Comparison of ENCODE assay signal across 16 mouse cellular contexts in genomic region chr8:61713195-61713990, GRCm38 (mm10).
DNase-seq lines count a peak whose midpoint lies in the region; ATAC-seq and TF ChIP-seq lines count a peak whose summit lies in the region.
"Had no signal": no experiment of that assay in that cellular context is flagged by ENCODE, and none has a peak within 500 bp of the region (broad histone marks: within the 10 kb centered on the region; RNA-seq: fewer than 3 reads in every experiment).

No protein-coding gene starts in this region.

- no peak for DNase-seq in heart, postnatal 36 days
- DNase-seq in liver, postnatal 0 days: no peak
- peak; percentile 91 for DNase-seq in R1 (ENCODE audit: low read depth, low spot score)
- peak; percentile 23 for DNase-seq in lung, postnatal 36 days
- no peak for DNase-seq in thymus, postnatal 10 days (ENCODE audit: low spot score in 2 of 2)
- DNase-seq in right cerebral cortex, adult 18-20 months: no peak
- DNase-seq: cerebellum, adult 11 months; cerebellum, postnatal 36 days; gastrocnemius, postnatal 10 days; kidney, adult 11 months; kidney, postnatal 4 days had no signal

- no peak for ATAC-seq in heart, embryonic 11.5 days (replicated peaks; ENCODE audit: insufficient number of reproducible peaks, low FRiP score, low TSS enrichment)
- ATAC-seq in liver, postnatal 0 days: no peak
- ATAC-seq in liver, embryonic 12.5 days: no peak

- peaks cover 33% of the 10 kb centered on the region for H3K4me1 ChIP-seq in heart, embryonic 11.5 days (ENCODE audit: control insufficient read depth, insufficient read depth, low read length)
- peaks cover 4% of the 10 kb centered on the region; the same call in 1 of the 2 replicates for H3K4me1 ChIP-seq in liver, postnatal 0 days (ENCODE audit: insufficient read depth)
- H3K4me1 ChIP-seq in liver, embryonic 12.5 days: peaks cover 11% of the 10 kb centered on the region; the same call in 1 of the 2 replicates

- peak overlapping the region; percentile 65 for H3K27ac ChIP-seq in heart, embryonic 11.5 days (ENCODE audit: low read depth, low read length)
- H3K27ac ChIP-seq in liver, postnatal 0 days (ENCODE audit: low read depth): no peak overlapping the region
- no peak overlapping the region for H3K27ac ChIP-seq in liver, embryonic 12.5 days
- H3K27ac ChIP-seq: embryonic facial prominence, embryonic 12.5 days; limb, embryonic 10.5 days had no signal

- no peaks in the 10 kb centered on the region for H3K27me3 ChIP-seq in heart, embryonic 11.5 days (ENCODE audit: control insufficient read depth, insufficient read depth, low read length)
- no peaks in the 10 kb centered on the region for H3K27me3 ChIP-seq in liver, postnatal 0 days (ENCODE audit: insufficient read depth, low read length)
- no peaks in the 10 kb centered on the region for H3K27me3 ChIP-seq in liver, embryonic 12.5 days (replicated peaks)
- H3K27me3 ChIP-seq: embryonic facial prominence, embryonic 12.5 days had no signal

- H3K4me3 ChIP-seq in heart, embryonic 11.5 days (ENCODE audit: low read depth, low read length): no peak overlapping the region
- H3K4me3 ChIP-seq in liver, postnatal 0 days (ENCODE audit: low read depth, low read length): no peak overlapping the region
- H3K4me3 ChIP-seq in liver, embryonic 12.5 days: no peak overlapping the region
- H3K4me3 ChIP-seq: embryonic facial prominence, embryonic 12.5 days; limb, embryonic 10.5 days had no signal

- no peak overlapping the region for H3K4me2 ChIP-seq in heart, embryonic 11.5 days
- H3K4me2 ChIP-seq in liver, postnatal 0 days (ENCODE audit: low read depth, low read length): 0 out of 2 replicates have a peak overlapping the region, but pooled peaks have one; percentile 28
- H3K4me2 ChIP-seq in liver, embryonic 12.5 days: no peak overlapping the region
- H3K4me2 ChIP-seq: embryonic facial prominence, embryonic 12.5 days; midbrain, embryonic 11.5 days had no signal

- intact Hi-C loops in heart, postnatal 36 days (cut with DNase I): no loop called here

- no peak for TF ChIP-seq EP300 in liver, postnatal 0 days (IDR thresholded peaks at IDR 0.05; ENCODE audit: low read depth)

- WGBS in heart, embryonic 11.5 days (ENCODE audit: insufficient replicate concordance): 69% methylated on average over 16 of the region's 16 CpGs
- WGBS in liver, postnatal 0 days (ENCODE audit: insufficient replicate concordance): 77% methylated on average over 16 of the region's 16 CpGs
- 76% methylated on average over 16 of the region's 16 CpGs for WGBS in liver, embryonic 12.5 days (ENCODE audit: insufficient replicate concordance)

- no peaks in the 10 kb centered on the region for H3K9me3 ChIP-seq in heart, embryonic 11.5 days (replicated peaks; ENCODE audit: control insufficient read depth, low read length)
- H3K9me3 ChIP-seq in liver, postnatal 0 days (ENCODE audit: low read length): no peaks in the 10 kb centered on the region
- H3K9me3 ChIP-seq in liver, embryonic 12.5 days (replicated peaks): no peaks in the 10 kb centered on the region
- H3K9me3 ChIP-seq: limb, embryonic 10.5 days had no signal

- H3K9ac ChIP-seq in heart, embryonic 11.5 days (ENCODE audit: low read depth, low read length): no peak overlapping the region
- H3K9ac ChIP-seq in liver, postnatal 0 days (replicated peaks): no peak overlapping the region
- H3K9ac ChIP-seq in liver, embryonic 12.5 days: no peak overlapping the region
- H3K9ac ChIP-seq: embryonic facial prominence, embryonic 12.5 days had no signal

- TF ChIP-seq CTCF in liver, postnatal 0 days (IDR thresholded peaks at IDR 0.05; ENCODE audit: low read depth): no peak

- peaks cover 7% of the 10 kb centered on the region for H3K36me3 ChIP-seq in heart, embryonic 11.5 days (ENCODE audit: control insufficient read depth, insufficient read depth, low read length)
- H3K36me3 ChIP-seq in liver, postnatal 0 days (replicated peaks; ENCODE audit: insufficient read depth, low read length): no peaks in the 10 kb centered on the region
- H3K36me3 ChIP-seq in liver, embryonic 12.5 days: no peaks in the 10 kb centered on the region

Comparison
In these comparisons a context has a peak if more than half of its experiments do, and no peak if none do; other contexts are left out.
1. DNase-seq: peak in R1 (single experiment) and lung, postnatal 36 days (single experiment); none in heart, postnatal 36 days (0 of 2), liver, postnatal 0 days (single experiment), thymus, postnatal 10 days (0 of 2) and right cerebral cortex, adult 18-20 months (single experiment).